Mouse (Mus musculus): ENCODE data around the gene Tbc1d10a. TPM values are rescaled to one million over a fixed set of nuclear protein-coding genes. Genes with fewer than 3 reads are reported as not detected.

Gene Tbc1d10a
- 20.7 and 21.4 TPM in 2 replicates for polyA plus RNA-seq (2012; ENCODE audit: low replicate concordance)

GRCm38 (mm10) chr11:4186486-4187317 lies at the start of gene Tbc1d10a:
Tbc1d10a (plus strand) TSS chr11:4186789.

GRCm38 (mm10) chr11:4159808-4160708 lies 26.5 kb upstream of the Tbc1d10a start, which contains the start of the genes Ccdc157 and Sf3a1:
Ccdc157 (minus strand) TSS chr11:4160293.
Sf3a1 (plus strand) TSS chr11:4160350.

GRCm38 (mm10) chr11:4217914-4218629 lies 31.5 kb downstream of the Tbc1d10a start, which contains the start of gene Castor1:
Castor1 (plus strand) TSS chr11:4218225.

GRCm38 (mm10) chr11:4235665-4236545 lies 49.3 kb downstream of the Tbc1d10a start, which contains the start of gene Osm:
Osm (plus strand) TSS chr11:4236420.

GRCm38 (mm10) chr11:4256846-4257607 lies 70.4 kb downstream of the Tbc1d10a start, which contains the start of gene Lif:
Lif (plus strand) TSS chr11:4257557.

Other genes starting within 250 kb of the Tbc1d10a start
- gene Pes1, start 222.8 kb upstream of the Tbc1d10a start, polyA plus RNA-seq (2012; ENCODE audit: low replicate concordance) = 10.9 and 45.9 TPM in 2 replicates
- not detected in 2 replicates for gene 4930556J24Rik, start 210.0 kb upstream of the Tbc1d10a start, polyA plus RNA-seq (2012; ENCODE audit: low replicate concordance)
- not detected in 2 replicates for gene Gal3st1, start 203.2 kb upstream of the Tbc1d10a start, polyA plus RNA-seq (2012; ENCODE audit: low replicate concordance)
- gene Sec14l4, start 155.3 kb upstream of the Tbc1d10a start, polyA plus RNA-seq (2012; ENCODE audit: low replicate concordance) = not detected in 2 replicates
- gene Sec14l3, start 121.9 kb upstream of the Tbc1d10a start, polyA plus RNA-seq (2012; ENCODE audit: low replicate concordance) = not detected in 2 replicates
- gene Mtfp1, start 91.3 kb upstream of the Tbc1d10a start, polyA plus RNA-seq (2012; ENCODE audit: low replicate concordance) = 14.6 and 26.5 TPM in 2 replicates
- gene Sec14l2, start 63.4 kb upstream of the Tbc1d10a start, polyA plus RNA-seq (2012; ENCODE audit: low replicate concordance) = 9.2 and 18.3 TPM in 2 replicates
- 11.0 and 14.2 TPM in 2 replicates for gene Rnf215, start 51.6 kb upstream of the Tbc1d10a start, polyA plus RNA-seq (2012; ENCODE audit: low replicate concordance)
- 2.2 and 2.6 TPM in 2 replicates for gene Ccdc157, start 26.5 kb upstream of the Tbc1d10a start, polyA plus RNA-seq (2012; ENCODE audit: low replicate concordance)
- 41.2 and 118 TPM in 2 replicates for gene Sf3a1, start 26.4 kb upstream of the Tbc1d10a start, polyA plus RNA-seq (2012; ENCODE audit: low replicate concordance)
- 0.73 and 2.3 TPM in 2 replicates for gene Castor1, start 31.4 kb downstream of the Tbc1d10a start, polyA plus RNA-seq (2012; ENCODE audit: low replicate concordance)
- 9.5 and 12.7 TPM in 2 replicates for gene Osm, start 49.6 kb downstream of the Tbc1d10a start, polyA plus RNA-seq (2012; ENCODE audit: low replicate concordance)
- gene Lif, start 70.8 kb downstream of the Tbc1d10a start, polyA plus RNA-seq (2012; ENCODE audit: low replicate concordance) = 0.23 and 0.86 TPM in 2 replicates

All from leukemia stem cell, adult 10-12 weeks (primary cell).